Mouse (Mus musculus): ENCODE results near the gene Lag3. TPM values are rescaled to one million over a fixed set of nuclear protein-coding genes. Genes with fewer than 3 reads are reported as not detected.

The Lag3 gene
- total RNA-seq, 2 experiments from 2014 or later = 0.44 to 1.2 TPM

- no peak for ATAC-seq (ENCODE audit: poor library complexity, severe bottlenecking)
Measured at GRCm38 (mm10) chr6:124861802-124862201, 49.7 kb downstream of the Lag3 start.

DNA sequence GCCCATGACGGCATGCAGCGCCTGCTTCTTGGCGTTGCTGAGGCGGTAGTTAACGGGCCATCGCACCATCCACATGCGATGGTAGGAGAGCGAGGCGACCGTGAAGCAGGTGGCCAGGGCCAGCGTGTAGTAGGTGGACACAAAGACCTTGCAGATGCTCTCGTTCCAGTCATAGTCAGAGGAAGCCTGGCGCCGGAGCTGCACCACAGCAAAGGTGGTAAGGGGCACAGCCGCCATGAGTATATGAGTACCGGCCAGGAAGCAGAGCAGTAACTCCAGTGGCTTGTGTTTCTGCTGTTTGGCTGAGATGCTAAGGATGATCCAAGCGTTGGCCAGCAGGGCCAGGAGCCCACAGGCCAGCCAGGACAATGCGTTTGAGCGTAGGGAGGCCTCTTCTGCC is 50.2 kb downstream of the Lag3 start:
- no peak for ATAC-seq (ENCODE audit: poor library complexity, severe bottlenecking)

DNA sequence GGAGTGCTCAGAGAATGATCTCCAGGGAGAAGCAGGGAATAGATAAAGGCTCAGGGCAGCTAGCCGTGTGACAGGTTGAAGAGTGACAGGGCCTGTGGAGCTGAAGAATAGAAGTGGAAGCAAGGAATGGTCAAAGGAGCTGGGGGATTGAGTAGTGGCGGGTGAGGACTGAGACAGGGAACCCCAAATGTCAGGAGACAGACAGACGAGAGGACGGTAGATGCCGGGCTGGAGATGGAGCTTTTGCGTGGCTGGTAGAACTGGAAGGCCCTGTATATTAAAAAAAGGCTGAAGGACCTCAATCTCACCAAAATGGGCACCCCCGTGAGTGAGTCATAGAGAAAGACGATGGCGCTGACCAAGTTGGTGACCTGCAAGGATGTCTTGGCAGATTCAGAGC is 51.0 kb downstream of the Lag3 start:
- no peak for ATAC-seq (ENCODE audit: poor library complexity, severe bottlenecking)

- ATAC-seq (ENCODE audit: poor library complexity, severe bottlenecking) = peak; percentile 67
Measured at GRCm38 (mm10) chr6:124859725-124860124, 51.8 kb downstream of the Lag3 start.

- ATAC-seq (ENCODE audit: poor library complexity, severe bottlenecking) = no peak
Measured at GRCm38 (mm10) chr6:124858561-124859318, 52.8 kb downstream of the Lag3 start.

DNA sequence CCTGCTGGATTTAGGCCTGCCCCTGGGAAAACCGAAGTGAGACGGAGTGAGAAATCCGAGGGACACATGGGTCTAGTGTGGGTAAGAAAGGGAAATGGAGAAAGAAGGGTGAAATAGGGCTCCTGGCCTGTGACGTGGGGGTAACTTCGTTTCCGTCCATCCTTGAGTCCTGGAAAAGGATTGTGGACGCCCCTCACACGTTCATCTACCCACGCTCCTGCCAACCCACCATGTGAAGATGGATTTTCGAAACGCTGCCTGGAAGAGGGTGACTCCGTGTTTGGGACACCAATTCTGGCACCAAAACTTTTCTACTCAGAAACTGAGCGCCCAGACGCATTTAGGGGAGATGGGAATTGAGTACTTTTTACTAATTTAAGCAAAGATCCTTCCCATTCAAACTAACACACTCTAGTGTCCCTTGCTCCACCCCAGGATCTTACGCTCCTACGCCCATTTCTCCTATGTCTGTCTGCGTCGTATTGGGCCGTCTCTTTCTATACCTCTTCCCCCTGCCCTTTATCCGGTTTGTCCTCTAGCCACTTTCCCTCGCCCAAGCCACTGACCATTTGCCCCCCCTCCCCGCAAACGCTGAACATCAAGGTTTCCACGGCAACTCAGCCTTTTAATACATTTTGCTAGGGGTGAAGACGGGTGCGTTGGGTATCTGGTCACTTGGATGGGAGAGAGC is 53.5 kb downstream of the Lag3 start:
- ATAC-seq (ENCODE audit: poor library complexity, severe bottlenecking) = no peak

- peak; percentile 86 for ATAC-seq (ENCODE audit: poor library complexity, severe bottlenecking)
Measured at GRCm38 (mm10) chr6:124856916-124857839, 54.3 kb downstream of the Lag3 start, which contains the start of gene P3h3. P3h3 (minus strand) TSS chr6:124857752.

DNA sequence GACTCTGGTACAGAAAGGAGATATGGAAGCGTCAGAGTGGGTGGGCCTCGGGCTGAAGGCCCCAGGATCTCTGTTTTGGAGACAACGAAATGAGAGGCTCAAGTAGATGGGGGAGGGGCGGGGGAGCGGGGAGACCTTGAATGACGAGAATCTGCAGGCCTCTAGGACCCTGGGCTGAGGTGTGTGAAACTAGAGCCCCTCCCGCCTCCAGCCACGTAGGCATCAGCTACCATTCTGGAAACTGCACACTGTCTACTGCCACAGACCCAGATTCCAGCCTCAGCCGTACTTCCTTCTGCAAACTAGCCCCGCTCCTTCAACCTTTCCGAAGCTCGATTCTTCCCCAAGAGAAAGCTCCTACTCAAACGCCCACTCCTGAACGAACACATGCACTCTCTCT is 55.2 kb downstream of the Lag3 start:
- ATAC-seq (ENCODE audit: poor library complexity, severe bottlenecking) = no peak

DNA sequence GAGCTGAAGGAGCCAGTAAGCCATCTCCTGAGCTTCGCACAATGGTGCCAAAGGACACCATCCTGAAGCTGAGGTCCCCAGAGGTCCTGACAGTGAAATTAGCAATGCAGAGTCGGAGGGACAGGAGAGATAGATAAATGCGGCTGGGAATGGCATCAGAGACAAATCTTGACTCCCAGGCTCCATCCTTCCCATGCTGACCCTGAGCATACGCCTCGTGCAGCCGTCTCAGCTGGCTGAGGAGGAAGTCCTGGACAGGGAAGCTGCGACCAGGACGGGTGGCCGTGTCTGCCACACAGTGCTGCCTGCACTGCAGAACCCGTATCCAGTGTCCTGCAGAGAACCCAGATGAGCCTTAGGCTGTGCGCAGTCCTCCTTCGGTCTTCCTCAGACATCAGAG is 56.9 kb downstream of the Lag3 start:
- no peak for ATAC-seq (ENCODE audit: poor library complexity, severe bottlenecking)

Other genes with a start within 250 kb of the Lag3 start
- 32.8 and 48.3 TPM in 2 replicates for gene Lpcat3, start 248.7 kb downstream of the Lag3 start, total RNA-seq (2015)
- 22.4 and 24.8 TPM in 2 replicates for gene Lpcat3, start 248.7 kb downstream of the Lag3 start, total RNA-seq (2017)
- gene Emg1, start 199.5 kb downstream of the Lag3 start, total RNA-seq (2015) = 144 and 179 TPM in 2 replicates
- 170 and 206 TPM in 2 replicates for gene Emg1, start 199.5 kb downstream of the Lag3 start, total RNA-seq (2017)
- 99.5 and 115 TPM in 2 replicates for gene Phb2, start 199.4 kb downstream of the Lag3 start, total RNA-seq (2015)
- gene Phb2, start 199.4 kb downstream of the Lag3 start, total RNA-seq (2017) = 152 and 160 TPM in 2 replicates
- 308 and 336 TPM in 2 replicates for gene Ptpn6, start 173.0 kb downstream of the Lag3 start, total RNA-seq (2015)
- gene Ptpn6, start 173.0 kb downstream of the Lag3 start, total RNA-seq (2017) = 1,009 and 1,024 TPM in 2 replicates
- 177 and 203 TPM in 2 replicates for gene Grcc10, start 170.3 kb downstream of the Lag3 start, total RNA-seq (2015)
- gene Grcc10, start 170.3 kb downstream of the Lag3 start, total RNA-seq (2017) = 121 and 136 TPM in 2 replicates
- not detected in 2 replicates for gene Gm45234, start 155.7 kb downstream of the Lag3 start, total RNA-seq (2015)
- not detected in 2 replicates for gene Gm45234, start 155.7 kb downstream of the Lag3 start, total RNA-seq (2017)
- gene Atn1, start 155.2 kb downstream of the Lag3 start, total RNA-seq (2015) = 25.7 and 29.8 TPM in 2 replicates
- 3.0 and 10.9 TPM in 2 replicates for gene Atn1, start 155.2 kb downstream of the Lag3 start, total RNA-seq (2017)
- gene Eno2, start 142.0 kb downstream of the Lag3 start, total RNA-seq (2015) = not detected in 2 replicates
- gene Eno2, start 142.0 kb downstream of the Lag3 start, total RNA-seq (2017) = not detected in 2 replicates
- gene Lrrc23, start 132.0 kb downstream of the Lag3 start, total RNA-seq (2015) = not detected in 2 replicates
- gene Lrrc23, start 132.0 kb downstream of the Lag3 start, total RNA-seq (2017) = 0.26 and 3.9 TPM in 2 replicates
- 5.1 and 8.0 TPM in 2 replicates for gene Spsb2, start 103.0 kb downstream of the Lag3 start, total RNA-seq (2015)
- gene Spsb2, start 103.0 kb downstream of the Lag3 start, total RNA-seq (2017) = 10.3 and 14.0 TPM in 2 replicates
- gene Tpi1, start 97.4 kb downstream of the Lag3 start, total RNA-seq (2015) = 134 and 144 TPM in 2 replicates
- gene Tpi1, start 97.4 kb downstream of the Lag3 start, total RNA-seq (2017) = 93.8 and 113 TPM in 2 replicates
- 31.8 and 32.7 TPM in 2 replicates for gene Usp5, start 82.2 kb downstream of the Lag3 start, total RNA-seq (2015)
- 56.3 and 58.5 TPM in 2 replicates for gene Usp5, start 82.2 kb downstream of the Lag3 start, total RNA-seq (2017)
- gene Cdca3, start 82.2 kb downstream of the Lag3 start, total RNA-seq (2015) = 160 and 180 TPM in 2 replicates
- 168 and 185 TPM in 2 replicates for gene Cdca3, start 82.2 kb downstream of the Lag3 start, total RNA-seq (2017)
- gene Gnb3, start 71.4 kb downstream of the Lag3 start, total RNA-seq (2015) = not detected in 2 replicates
- not detected in 2 replicates for gene Gnb3, start 71.4 kb downstream of the Lag3 start, total RNA-seq (2017)
- 0.09 and 0.14 TPM in 2 replicates for gene P3h3, start 54.0 kb downstream of the Lag3 start, total RNA-seq (2015)
- 0.61 TPM in 1 of 2 replicates, not detected in the other for gene P3h3, start 54.0 kb downstream of the Lag3 start, total RNA-seq (2017)
- not detected in 2 replicates for gene Gpr162, start 47.7 kb downstream of the Lag3 start, total RNA-seq (2015)
- 0.33 TPM in 1 of 2 replicates, not detected in the other for gene Gpr162, start 47.7 kb downstream of the Lag3 start, total RNA-seq (2017)
- gene Cd4, start 23.5 kb downstream of the Lag3 start, total RNA-seq (2015) = 0.09 and 0.71 TPM in 2 replicates
- 0.20 and 0.37 TPM in 2 replicates for gene Cd4, start 23.5 kb downstream of the Lag3 start, total RNA-seq (2017)
- 129 and 159 TPM in 2 replicates for gene Ptms, start 8.4 kb upstream of the Lag3 start, total RNA-seq (2015)
- 195 and 207 TPM in 2 replicates for gene Ptms, start 8.4 kb upstream of the Lag3 start, total RNA-seq (2017)
- gene Mlf2, start 19.7 kb upstream of the Lag3 start, total RNA-seq (2015) = 73.6 and 82.9 TPM in 2 replicates
- 50.9 and 70.6 TPM in 2 replicates for gene Mlf2, start 19.7 kb upstream of the Lag3 start, total RNA-seq (2017)
- 35.4 and 37.2 TPM in 2 replicates for gene Cops7a, start 53.8 kb upstream of the Lag3 start, total RNA-seq (2015)
- gene Cops7a, start 53.8 kb upstream of the Lag3 start, total RNA-seq (2017) = 19.4 and 25.7 TPM in 2 replicates
- not detected in 2 replicates for gene Pianp, start 85.0 kb upstream of the Lag3 start, total RNA-seq (2015)
- not detected in 2 replicates for gene Pianp, start 85.0 kb upstream of the Lag3 start, total RNA-seq (2017)
- 67.0 and 70.0 TPM in 2 replicates for gene Zfp384, start 97.4 kb upstream of the Lag3 start, total RNA-seq (2015)
- gene Zfp384, start 97.4 kb upstream of the Lag3 start, total RNA-seq (2017) = 34.1 and 36.0 TPM in 2 replicates
- 33.0 and 35.7 TPM in 2 replicates for gene Ing4, start 128.1 kb upstream of the Lag3 start, total RNA-seq (2015)
- gene Ing4, start 128.1 kb upstream of the Lag3 start, total RNA-seq (2017) = 63.3 and 63.9 TPM in 2 replicates
- gene Acrbp, start 138.0 kb upstream of the Lag3 start, total RNA-seq (2015) = 9.0 and 14.2 TPM in 2 replicates
- gene Acrbp, start 138.0 kb upstream of the Lag3 start, total RNA-seq (2017) = 3.4 and 8.8 TPM in 2 replicates
- 25.1 and 25.5 TPM in 2 replicates for gene Lpar5, start 156.2 kb upstream of the Lag3 start, total RNA-seq (2015)
- gene Lpar5, start 156.2 kb upstream of the Lag3 start, total RNA-seq (2017) = 27.6 and 30.0 TPM in 2 replicates
- gene Chd4, start 184.3 kb upstream of the Lag3 start, total RNA-seq (2015) = 64.9 and 75.9 TPM in 2 replicates
- 282 and 336 TPM in 2 replicates for gene Chd4, start 184.3 kb upstream of the Lag3 start, total RNA-seq (2017)
- 8.5 and 12.1 TPM in 2 replicates for gene Nop2, start 220.2 kb upstream of the Lag3 start, total RNA-seq (2015)
- 22.6 and 24.6 TPM in 2 replicates for gene Nop2, start 220.2 kb upstream of the Lag3 start, total RNA-seq (2017)
- 18.6 and 20.1 TPM in 2 replicates for gene Iffo1, start 233.5 kb upstream of the Lag3 start, total RNA-seq (2015)
- gene Iffo1, start 233.5 kb upstream of the Lag3 start, total RNA-seq (2017) = 14.3 and 21.7 TPM in 2 replicates